ENCODE assay signal across 10 mouse cellular contexts in the genomic region with DNA sequence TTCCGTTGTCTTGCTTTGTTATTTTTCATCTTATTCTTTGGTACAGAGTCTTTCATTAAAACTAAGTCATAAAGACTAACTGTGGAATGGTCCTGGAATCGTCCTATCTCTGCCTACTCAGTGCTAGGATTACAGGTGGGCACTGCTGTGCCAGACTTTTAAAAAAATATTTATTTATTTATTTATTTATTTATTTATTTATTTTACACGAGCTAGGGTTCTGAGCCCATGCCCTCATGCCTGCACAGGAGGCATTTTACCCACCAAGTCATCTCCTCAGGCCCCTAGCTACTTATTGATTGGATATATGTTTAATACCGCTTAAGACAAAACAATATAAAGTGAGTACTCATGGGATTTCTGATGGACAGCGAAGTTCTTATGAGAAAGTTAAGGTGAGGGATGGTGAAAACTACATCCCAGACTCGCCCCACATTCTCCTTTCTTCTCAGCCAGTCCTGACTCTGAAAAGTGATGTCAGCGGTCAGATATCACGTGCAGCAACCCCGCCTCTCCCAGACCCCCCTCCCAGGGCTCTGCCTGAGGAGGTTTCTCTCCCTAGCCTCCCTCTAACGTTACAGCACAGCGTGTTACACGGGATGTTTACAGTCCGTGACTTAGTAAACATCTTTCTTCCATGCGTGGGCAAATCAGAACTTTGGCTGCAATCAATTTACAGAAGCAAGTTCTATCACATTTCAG.
DNase-seq lines count a peak whose midpoint lies in the region; ATAC-seq lines count a peak whose summit lies in the region.
"Had no signal": no experiment of that assay in that cellular context is flagged by ENCODE, and none has a peak within 500 bp of the region (broad histone marks: within the 10 kb centered on the region; RNA-seq: fewer than 3 reads in every experiment).

No protein-coding gene starts in this region.

- no peaks in the 10 kb centered on the region for H3K27me3 ChIP-seq in heart, embryonic 16.5 days (ENCODE audit: control insufficient read depth, insufficient read depth, low read length)
- peaks cover 86% of the 10 kb centered on the region for H3K27me3 ChIP-seq in midbrain, embryonic 10.5 days (ENCODE audit: low read depth, poor library complexity, severe bottlenecking)

- 0 out of 2 replicates have a peak overlapping the region, but pooled peaks have one; percentile 7 for H3K9ac ChIP-seq in heart, embryonic 16.5 days (ENCODE audit: low read length)

- 0 out of 2 replicates have a peak, but pooled peaks have one; percentile 49 for ATAC-seq in heart, embryonic 16.5 days (replicated peaks; ENCODE audit: extremely low read depth, insufficient read depth, low FRiP score)

- intact Hi-C loops in gastrocnemius, postnatal 36 days (cut with DNase I): no loop called here

- H3K9me3 ChIP-seq in heart, embryonic 16.5 days (replicated peaks; ENCODE audit: control insufficient read depth, low read length): no peaks in the 10 kb centered on the region
- no peaks in the 10 kb centered on the region for H3K9me3 ChIP-seq in midbrain, embryonic 10.5 days (replicated peaks)

- peak overlapping the region; percentile 49 for H3K4me2 ChIP-seq in heart, embryonic 16.5 days (ENCODE audit: low read depth, low read length)

- DNase-seq in gastrocnemius, adult 18-20 months (ENCODE audit: low spot score): peak; percentile 3
- no peak for DNase-seq in gastrocnemius, postnatal 36 days
- DNase-seq in R1 (ENCODE audit: low read depth, low spot score): peak; percentile 4
- DNase-seq in midbrain, embryonic 10.5 days (ENCODE audit: low spot score): peak; percentile 40
- no peak for DNase-seq in spleen, postnatal 10 days (ENCODE audit: low spot score in 2 of 2)
- no peak for DNase-seq in right cerebral cortex, postnatal 25 days
- no peak for DNase-seq in urinary bladder, postnatal 36 days (ENCODE audit: low spot score in 2 of 2)
- DNase-seq: layer of hippocampus, adult 9-11 months; thymus, adult 18-20 months had no signal

- WGBS in heart, embryonic 16.5 days: 24% methylated on average over 14 of the region's 14 CpGs
- 27% methylated on average over 14 of the region's 14 CpGs for WGBS in midbrain, embryonic 10.5 days

- no peak overlapping the region for H3K27ac ChIP-seq in heart, embryonic 16.5 days (ENCODE audit: low read length)
- H3K27ac ChIP-seq in midbrain, embryonic 10.5 days (replicated peaks): 0 out of 2 replicates have a peak overlapping the region, but pooled peaks have one; percentile 30

- H3K36me3 ChIP-seq in heart, embryonic 16.5 days (ENCODE audit: control insufficient read depth, insufficient read depth): no peaks in the 10 kb centered on the region
- H3K36me3 ChIP-seq in midbrain, embryonic 10.5 days: no peaks in the 10 kb centered on the region

- no peaks in the 10 kb centered on the region for H3K4me1 ChIP-seq in heart, embryonic 16.5 days (ENCODE audit: control insufficient read depth, insufficient read depth, low read length)
- H3K4me1 ChIP-seq in midbrain, embryonic 10.5 days: peaks cover 28% of the 10 kb centered on the region

- H3K4me3 ChIP-seq in heart, embryonic 16.5 days (ENCODE audit: low read length): peak overlapping the region; percentile 34
- peak overlapping the region; percentile 39 for H3K4me3 ChIP-seq in midbrain, embryonic 10.5 days

Comparison
In these comparisons a context has a peak if more than half of its experiments do, and no peak if none do; other contexts are left out.
1. DNase-seq: peak in gastrocnemius, adult 18-20 months (single experiment), R1 (single experiment) and midbrain, embryonic 10.5 days (single experiment); none in gastrocnemius, postnatal 36 days (0 of 2), spleen, postnatal 10 days (0 of 2), right cerebral cortex, postnatal 25 days (single experiment) and urinary bladder, postnatal 36 days (0 of 2).